Mouse (Mus musculus): ENCODE measurements around the gene Ccni. TPM values are rescaled to one million over a fixed set of nuclear protein-coding genes. Genes with fewer than 3 reads are reported as not detected.
A peak's percentile ranks its signal among the peaks of the same experiment; 100 is the strongest.

Gene Ccni
- total and polyA plus RNA-seq, 2 experiments from 2014 or later, result 109 to 260 TPM

GRCm38 (mm10) chr5:93207555-93207954 lies 1.3 kb upstream of the Ccni start:
- ATAC-seq (ENCODE audit: low FRiP score) (no peak), DNase-seq (ENCODE audit: low spot score) (no peak)
- 62% methylated on average over 1 of the region's 1 CpGs for WGBS
- no peaks in the 10 kb centered on the region for H3K9me3 ChIP-seq (ENCODE audit: low read length)
- peak overlapping the region; percentile 83; the same call in 1 of the 2 replicates for H3K4me3 ChIP-seq (ENCODE audit: low read depth, low read length)
- TF ChIP-seq CTCF (IDR thresholded peaks at IDR 0.05), result no peak
- no peak overlapping the region for H3K4me2 ChIP-seq (ENCODE audit: low read depth, low read length, poor library complexity, severe bottlenecking)
- no peak overlapping the region for H3K27ac ChIP-seq (ENCODE audit: low read depth, low read length)
- no peak overlapping the region for H3K9ac ChIP-seq (replicated peaks; ENCODE audit: low read length, poor library complexity, severe bottlenecking)
- H3K4me1 ChIP-seq (ENCODE audit: insufficient read depth, low read length), result peaks cover 10% of the 10 kb centered on the region; the same call in 1 of the 2 replicates
- no peaks in the 10 kb centered on the region for H3K27me3 ChIP-seq (ENCODE audit: insufficient read depth, low read length)
- no peaks in the 10 kb centered on the region for H3K36me3 ChIP-seq (ENCODE audit: insufficient read depth, low read length)

- peak; percentile 14; the same call in 1 of the 2 replicates for ATAC-seq (ENCODE audit: low FRiP score)
- DNase-seq (ENCODE audit: low spot score), result no peak
- no peak for TF ChIP-seq CTCF (IDR thresholded peaks at IDR 0.05)
- H3K4me3 ChIP-seq (ENCODE audit: low read depth, low read length), result peak overlapping the region; percentile 83
- peak overlapping the region; percentile 58 for H3K4me2 ChIP-seq (ENCODE audit: low read depth, low read length, poor library complexity, severe bottlenecking)
- no peaks in the 10 kb centered on the region for H3K27me3 ChIP-seq (ENCODE audit: insufficient read depth, low read length)
- H3K4me1 ChIP-seq (ENCODE audit: insufficient read depth, low read length), result peaks cover 10% of the 10 kb centered on the region; the same call in 1 of the 2 replicates
- peak overlapping the region; percentile 60 for H3K9ac ChIP-seq (replicated peaks; ENCODE audit: low read length, poor library complexity, severe bottlenecking)
- no peaks in the 10 kb centered on the region for H3K9me3 ChIP-seq (ENCODE audit: low read length)
- H3K27ac ChIP-seq (ENCODE audit: low read depth, low read length), result peak overlapping the region; percentile 80; the same call in 1 of the 2 replicates
- H3K36me3 ChIP-seq (ENCODE audit: insufficient read depth, low read length), result peaks cover 1% of the 10 kb centered on the region; the same call in 1 of the 2 replicates
- 3% methylated on average over 6 of the region's 6 CpGs for WGBS
These were observed 682 bp upstream of the Ccni start for GRCm38 (mm10) chr5:93207006-93207348.

- DNase-seq (ENCODE audit: low spot score) (peak; percentile 45), ATAC-seq (ENCODE audit: low FRiP score) (peak; percentile 71)
- peak overlapping the region; percentile 80 for H3K9ac ChIP-seq (replicated peaks; ENCODE audit: low read length, poor library complexity, severe bottlenecking)
- H3K4me3 ChIP-seq (ENCODE audit: low read depth, low read length), result peak overlapping the region; percentile 83
- no peaks in the 10 kb centered on the region for H3K27me3 ChIP-seq (ENCODE audit: insufficient read depth, low read length)
- peak overlapping the region; percentile 73 for H3K4me2 ChIP-seq (ENCODE audit: low read depth, low read length, poor library complexity, severe bottlenecking)
- under 1% methylated on average over 41 of the region's 63 CpGs for WGBS
- peaks cover 10% of the 10 kb centered on the region; the same call in 1 of the 2 replicates for H3K4me1 ChIP-seq (ENCODE audit: insufficient read depth, low read length)
- H3K27ac ChIP-seq (ENCODE audit: low read depth, low read length), result peak overlapping the region; percentile 68; the same call in 1 of the 2 replicates
- peaks cover 11% of the 10 kb centered on the region; the same call in 1 of the 2 replicates for H3K36me3 ChIP-seq (ENCODE audit: insufficient read depth, low read length)
- H3K9me3 ChIP-seq (ENCODE audit: low read length), result no peaks in the 10 kb centered on the region
- no peak for TF ChIP-seq CTCF (IDR thresholded peaks at IDR 0.05)
These were observed 755 bp downstream of the Ccni start for GRCm38 (mm10) chr5:93205371-93206108.

- Histone ChIP-seq H3K27ac (ENCODE audit: low read depth, low read length) (no peak overlapping the region), H3K9me3 (ENCODE audit: low read length) (no peaks in the 10 kb centered on the region), H3K4me1 (ENCODE audit: insufficient read depth, low read length) (peaks cover 10% of the 10 kb centered on the region; the same call in 1 of the 2 replicates), H3K4me2 (ENCODE audit: low read depth, low read length, poor library complexity, severe bottlenecking) (no peak overlapping the region), H3K9ac (replicated peaks; ENCODE audit: low read length, poor library complexity, severe bottlenecking) (no peak overlapping the region), H3K27me3 (ENCODE audit: insufficient read depth, low read length) (no peaks in the 10 kb centered on the region), H3K36me3 (ENCODE audit: insufficient read depth, low read length) (peaks cover 20% of the 10 kb centered on the region; the same call in 1 of the 2 replicates), H3K4me3 (ENCODE audit: low read depth, low read length) (no peak overlapping the region)
- DNase-seq (ENCODE audit: low spot score) (no peak), ATAC-seq (ENCODE audit: low FRiP score) (no peak)
- TF ChIP-seq CTCF (IDR thresholded peaks at IDR 0.05), result no peak
- WGBS, result 95% methylated on average over 1 of the region's 1 CpGs
These were observed 5.1 kb downstream of the Ccni start for GRCm38 (mm10) chr5:93201181-93201580.

GRCm38 (mm10) chr5:93198232-93198631 lies 8.1 kb downstream of the Ccni start:
- no peak overlapping the region for H3K9ac ChIP-seq (replicated peaks; ENCODE audit: low read length, poor library complexity, severe bottlenecking)
- H3K4me1 ChIP-seq (ENCODE audit: insufficient read depth, low read length), result 0 out of 2 replicates have a peak, but pooled peaks cover 2% of the 10 kb centered on the region
- no peak overlapping the region for H3K4me3 ChIP-seq (ENCODE audit: low read depth, low read length)
- DNase-seq (ENCODE audit: low spot score), result no peak
- TF ChIP-seq CTCF (IDR thresholded peaks at IDR 0.05), result no peak
- no peak overlapping the region for H3K4me2 ChIP-seq (ENCODE audit: low read depth, low read length, poor library complexity, severe bottlenecking)
- peaks cover 20% of the 10 kb centered on the region; the same call in 1 of the 2 replicates for H3K36me3 ChIP-seq (ENCODE audit: insufficient read depth, low read length)
- no peak for ATAC-seq (ENCODE audit: low FRiP score)
- H3K27me3 ChIP-seq (ENCODE audit: insufficient read depth, low read length), result no peaks in the 10 kb centered on the region
- H3K27ac ChIP-seq (ENCODE audit: low read depth, low read length), result no peak overlapping the region
- H3K9me3 ChIP-seq (ENCODE audit: low read length), result no peaks in the 10 kb centered on the region
- WGBS, result 86% methylated on average over 3 of the region's 3 CpGs

- ATAC-seq (ENCODE audit: low FRiP score) (no peak), DNase-seq (ENCODE audit: low spot score) (no peak)
- WGBS, result 96% methylated on average over 5 of the region's 5 CpGs
- Histone ChIP-seq H3K27me3 (ENCODE audit: insufficient read depth, low read length) (no peaks in the 10 kb centered on the region), H3K27ac (ENCODE audit: low read depth, low read length) (no peak overlapping the region), H3K36me3 (ENCODE audit: insufficient read depth, low read length) (peaks cover 12% of the 10 kb centered on the region), H3K4me3 (ENCODE audit: low read depth, low read length) (no peak overlapping the region), H3K4me1 (ENCODE audit: insufficient read depth, low read length) (no peaks in the 10 kb centered on the region), H3K4me2 (ENCODE audit: low read depth, low read length, poor library complexity, severe bottlenecking) (no peak overlapping the region), H3K9ac (replicated peaks; ENCODE audit: low read length, poor library complexity, severe bottlenecking) (no peak overlapping the region), H3K9me3 (ENCODE audit: low read length) (no peaks in the 10 kb centered on the region)
- no peak for TF ChIP-seq CTCF (IDR thresholded peaks at IDR 0.05)
These were observed 15.9 kb downstream of the Ccni start for GRCm38 (mm10) chr5:93190428-93190827.

All from midbrain, postnatal 0 days (tissue).